Mouse (Mus musculus) frontal cortex, postnatal 36 days (tissue): ENCODE measurements at regions not wholly inside any gene's neighbourhood (a gene's known extent, or its start where the extent isn't known, plus 50 kb on each side); places are given as distances from the start of the nearest gene placed in this dataset.

Experiments used
- DNase-seq, 2 experiments: peaks; one replicate each; pipeline ENCODE4 v3.0.0; 2022; ENCODE audit warnings: low spot score in 2 of 2

GRCm38 (mm10) chr13:42244240-42245086 lies 56.8 kb upstream of the Edn1 start:
- DNase-seq: peak in 1 of 2 experiments; percentile 51

- peak in 1 of 2 experiments; percentile 9 for DNase-seq
Measured at GRCm38 (mm10) chr13:42245753-42246409, 55.4 kb upstream of the Edn1 start.
